Mouse (Mus musculus) cortical plate, adult 2 months (tissue): ENCODE data around the gene Gatb.

Source experiments
- CTCF ChIP-seq: fragments of 200-500 bp; IDR thresholded peaks from 2 replicates; pipeline ENCODE4 v1.5.1; 2011; ENCODE audit warnings: mild to moderate bottlenecking, control low read depth, low read length; ENCODE audit not compliant: insufficient read depth; ENCODE audit errors: extremely low read depth
- POLR2A ChIP-seq: fragments of 200-500 bp; IDR thresholded peaks from 2 replicates; pipeline ENCODE4 v1.6.1; 2011; ENCODE audit warnings: mild to moderate bottlenecking, low read length, control low read depth; ENCODE audit not compliant: insufficient read depth; ENCODE audit errors: extremely low read depth

DNA sequence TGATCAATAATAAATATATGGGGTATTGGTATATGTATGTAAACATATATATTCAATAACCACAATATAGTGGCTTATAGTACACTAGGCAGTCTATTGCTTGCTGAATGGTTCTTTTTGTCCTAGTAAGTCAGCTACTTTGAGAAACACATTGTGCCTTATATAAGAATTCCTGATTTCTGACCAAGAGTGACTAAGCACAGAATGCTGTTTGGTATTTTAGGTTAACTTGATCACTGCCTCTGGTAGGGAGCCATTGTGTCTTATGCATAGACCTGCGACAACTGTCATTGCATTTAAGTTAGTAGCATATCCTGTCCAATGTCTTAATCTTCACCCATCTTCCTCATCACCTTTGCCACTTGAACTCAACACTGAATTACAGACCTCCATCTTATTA is 45.8 kb downstream of the Gatb start:
- no peak for TF ChIP-seq CTCF
- TF ChIP-seq POLR2A, result no peak
